Mouse (Mus musculus) cerebellum, adult 18-20 months (tissue): ENCODE data around the gene Ptprcap.

ENCODE experiments used
- DNase-seq, 2 experiments: peaks; one replicate each; pipeline ENCODE4 v3.0.0; 2021

Gene Ptprcap

DNA sequence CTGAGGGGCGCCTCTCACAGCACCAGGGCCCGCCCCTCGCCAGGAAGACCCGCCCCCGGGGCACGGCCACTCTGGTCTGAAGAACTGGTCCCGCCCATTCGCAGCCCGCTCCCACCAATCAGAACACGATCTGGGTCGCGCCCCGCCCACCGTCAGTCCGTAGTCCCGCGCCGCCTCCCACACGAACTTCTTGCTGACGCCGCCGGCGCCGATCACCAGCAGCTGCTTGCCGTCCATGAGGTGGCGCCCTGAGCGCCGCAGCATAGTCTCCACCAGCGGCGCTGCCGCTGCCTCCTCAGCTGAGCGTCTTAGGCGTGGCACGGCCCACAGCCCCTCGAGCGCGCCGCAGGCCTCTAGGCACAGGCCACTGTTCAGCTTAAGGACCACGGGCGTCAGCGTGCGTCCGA is 16.0 kb downstream of the Ptprcap start:
- peak; percentile 99 to 100 for DNase-seq

DNA sequence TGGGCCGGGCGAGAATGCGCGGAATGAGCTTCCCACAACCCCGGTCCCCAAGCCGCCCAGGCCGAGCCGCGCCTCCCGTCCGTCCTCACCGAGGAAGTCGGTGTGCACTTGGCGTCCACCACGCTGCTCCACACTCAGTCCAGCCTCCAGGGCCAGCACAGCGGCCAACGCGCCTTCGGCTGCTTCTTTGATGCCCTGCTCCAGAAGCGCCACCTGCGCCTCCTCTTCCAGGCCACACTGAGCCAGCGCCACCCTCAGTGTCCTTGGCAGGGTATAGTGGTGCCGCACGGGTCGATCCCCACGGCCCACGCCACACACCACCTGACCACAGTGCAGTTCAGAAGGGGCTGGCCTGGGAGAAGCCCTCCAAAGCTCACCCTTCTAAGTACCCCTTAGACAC is 16.4 kb downstream of the Ptprcap start:
- peak; percentile 64 to 71 for DNase-seq

GRCm38 (mm10) chr19:4170723-4171392 is 17.5 kb downstream of the Ptprcap start:
- peak in 1 of 2 experiments; percentile 15 for DNase-seq

GRCm38 (mm10) chr19:4171393-4172290 is 18.2 kb downstream of the Ptprcap start:
- no peak for DNase-seq

DNA sequence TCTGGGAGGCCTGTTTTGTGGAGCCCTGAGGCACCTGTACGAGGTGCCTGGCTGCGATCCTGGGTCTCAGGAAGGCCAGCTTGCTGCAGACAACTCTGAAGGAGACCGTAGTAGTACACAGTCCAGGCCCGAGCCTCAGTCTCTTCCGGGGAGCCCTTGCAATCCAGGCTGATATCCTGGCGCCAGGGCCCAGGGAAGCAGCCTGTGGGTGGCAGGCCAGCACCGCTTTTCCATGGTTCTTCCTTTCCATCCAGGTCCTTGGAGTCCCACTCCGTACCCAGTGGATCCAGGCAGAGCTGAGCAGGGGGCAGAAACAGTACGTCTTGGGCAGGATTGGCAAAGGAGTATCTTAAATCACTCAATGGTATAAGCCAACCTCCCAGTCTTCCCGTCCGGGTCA is 19.5 kb downstream of the Ptprcap start:
- no peak for DNase-seq

GRCm38 (mm10) chr19:4175368-4175947 is 22.1 kb downstream of the Ptprcap start, which contains the start of gene Carns1:
TSS of gene Carns1 (minus strand) at chr19:4175479.
- no peak for DNase-seq

- no peak for DNase-seq
Observed at GRCm38 (mm10) chr19:4180411-4180810, 27.0 kb downstream of the Ptprcap start.

- no peak for DNase-seq
Observed at GRCm38 (mm10) chr19:4181892-4182291, 28.5 kb downstream of the Ptprcap start.

GRCm38 (mm10) chr19:4183689-4184088 is 30.3 kb downstream of the Ptprcap start:
- DNase-seq, result no peak

GRCm38 (mm10) chr19:4184976-4185975 is 31.9 kb downstream of the Ptprcap start:
- DNase-seq, result no peak

DNA sequence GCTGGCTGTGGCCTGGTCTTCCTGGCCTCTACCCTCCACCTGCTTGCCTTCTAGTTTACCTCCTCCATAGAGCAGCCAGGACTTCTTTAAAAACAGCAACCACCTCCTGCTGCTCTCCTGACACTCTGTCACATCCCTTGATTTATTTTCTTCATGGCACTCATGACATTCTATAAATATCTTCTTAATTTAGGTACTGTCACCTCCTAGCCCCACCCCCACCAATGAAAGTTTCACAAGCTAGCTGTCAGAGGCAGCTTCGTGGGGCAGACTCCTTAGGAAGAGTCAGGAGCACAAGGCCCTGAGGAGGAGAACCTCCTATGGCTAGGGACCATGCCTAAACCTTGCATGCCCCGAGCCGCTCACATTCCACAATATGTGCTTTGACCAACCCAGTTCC is 33.9 kb downstream of the Ptprcap start:
- DNase-seq, result no peak

- DNase-seq, result no peak
Observed at GRCm38 (mm10) chr19:4189051-4189620, 35.7 kb downstream of the Ptprcap start.

GRCm38 (mm10) chr19:4190831-4191334 is 37.5 kb downstream of the Ptprcap start, which contains the start of gene Tbc1d10c:
TSS of gene Tbc1d10c (minus strand) at chr19:4191284.
- no peak for DNase-seq

- DNase-seq, result peak; percentile 95 to 98
Observed at GRCm38 (mm10) chr19:4191528-4192250, 38.3 kb downstream of the Ptprcap start, which contains the start of gene Ppp1ca. TSS of gene Ppp1ca (plus strand) at chr19:4192065.

DNA sequence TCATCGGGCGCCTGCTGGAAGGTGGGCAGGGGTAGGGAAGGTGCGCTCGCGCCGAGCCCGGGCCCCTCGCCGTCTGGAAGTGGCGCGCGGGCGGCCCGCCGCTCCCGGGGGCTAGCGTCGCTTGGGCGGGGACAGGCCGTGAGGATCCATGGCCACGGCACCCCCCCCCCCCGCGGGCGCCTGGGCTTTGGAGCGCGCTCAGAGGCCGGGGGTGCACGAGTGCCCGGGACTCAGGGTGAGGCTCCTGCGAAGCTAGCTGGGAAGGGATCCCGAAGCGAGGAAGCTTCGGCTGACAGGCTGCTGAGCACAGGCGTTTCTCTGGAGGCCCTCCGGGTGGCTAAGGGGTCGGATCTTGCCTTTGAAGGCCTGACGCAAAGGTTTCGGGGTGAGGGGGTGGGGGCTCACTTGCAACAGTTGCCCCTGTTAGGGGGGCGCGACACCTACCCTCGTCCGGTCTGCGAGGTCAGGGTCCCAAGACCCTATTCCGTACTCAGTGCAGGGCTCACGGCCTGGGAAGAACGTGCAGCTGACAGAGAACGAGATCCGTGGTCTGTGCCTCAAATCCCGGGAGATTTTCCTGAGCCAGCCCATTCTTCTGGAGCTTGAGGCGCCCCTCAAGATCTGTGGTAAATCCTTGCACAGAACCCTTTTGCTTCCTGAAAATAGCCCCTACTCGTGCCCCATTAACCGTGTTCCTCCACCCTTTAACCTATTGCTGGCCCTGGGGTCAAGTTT is 39.0 kb downstream of the Ptprcap start:
- DNase-seq, result no peak

DNA sequence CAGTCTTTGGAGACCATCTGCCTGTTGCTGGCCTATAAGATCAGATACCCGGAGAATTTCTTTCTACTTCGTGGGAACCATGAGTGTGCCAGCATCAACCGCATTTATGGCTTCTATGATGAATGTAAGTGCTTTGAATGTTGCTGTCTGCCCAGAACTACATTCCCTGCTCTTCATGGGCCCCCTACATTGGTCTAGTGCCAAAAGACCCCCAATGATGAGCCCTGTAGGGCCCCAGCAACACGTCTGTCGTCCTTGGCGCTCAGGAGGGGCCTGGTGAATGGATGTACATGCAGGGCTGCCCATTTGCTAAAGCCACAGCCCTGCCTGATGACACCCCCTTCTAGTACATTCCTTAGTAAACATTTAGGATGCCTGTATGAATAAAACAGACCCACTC is 39.7 kb downstream of the Ptprcap start:
- DNase-seq, result no peak

- DNase-seq, result no peak
Observed at GRCm38 (mm10) chr19:4194021-4194724, 40.8 kb downstream of the Ptprcap start.

DNA sequence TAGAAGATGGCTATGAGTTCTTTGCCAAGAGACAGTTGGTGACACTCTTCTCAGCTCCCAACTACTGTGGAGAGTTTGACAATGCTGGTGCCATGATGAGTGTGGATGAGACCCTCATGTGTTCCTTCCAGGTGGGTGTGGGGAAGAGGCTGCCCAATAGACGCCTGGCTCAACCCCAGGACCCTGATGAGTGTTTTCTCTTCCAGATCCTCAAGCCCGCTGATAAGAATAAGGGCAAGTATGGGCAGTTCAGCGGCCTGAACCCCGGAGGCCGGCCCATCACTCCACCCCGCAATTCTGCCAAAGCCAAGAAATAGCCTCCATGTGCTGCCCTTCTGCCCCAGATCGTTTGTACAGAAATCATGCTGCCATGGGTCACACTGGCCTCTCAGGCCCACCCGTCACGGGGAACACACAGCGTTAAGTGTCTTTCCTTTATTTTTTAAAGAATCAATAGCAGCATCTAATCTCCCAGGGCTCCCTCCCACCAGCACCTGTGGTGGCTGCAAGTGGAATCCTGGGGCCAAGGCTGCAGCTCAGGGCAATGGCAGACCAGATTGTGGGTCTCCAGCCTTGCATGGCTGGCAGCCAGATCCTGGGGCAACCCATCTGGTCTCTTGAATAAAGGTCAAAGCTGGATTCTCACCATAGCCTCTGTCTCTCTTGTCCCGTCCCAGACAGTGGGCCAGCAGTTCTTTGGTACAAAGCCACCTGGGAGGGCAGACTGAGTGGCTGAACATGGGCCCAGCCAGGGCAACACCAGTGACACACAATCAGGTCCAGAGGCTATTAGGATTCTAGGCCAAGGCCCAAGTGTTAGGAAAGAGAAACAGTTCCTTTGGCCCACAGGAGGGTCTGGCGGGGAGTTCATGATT is 41.6 kb downstream of the Ptprcap start:
- DNase-seq, result peak; percentile 83 to 85
